Mouse (Mus musculus) spleen, adult 2 months (tissue): ENCODE results near the gene Rad9b.

Experiments used
- CTCF ChIP-seq: fragments of 200-500 bp; IDR thresholded peaks from 2 replicates; pipeline ENCODE4 v1.5.1; 2011; ENCODE audit warnings: mild to moderate bottlenecking, inconsistent platforms; ENCODE audit not compliant: insufficient read depth, insufficient read length, insufficient replicate concordance; ENCODE audit errors: extremely low read depth
- POLR2A ChIP-seq: fragments of 200-500 bp; IDR thresholded peaks from 2 replicates; pipeline ENCODE4 v1.6.1; 2011; ENCODE audit warnings: low read depth, low read length, inconsistent platforms

- TF ChIP-seq CTCF (no peak), POLR2A (no peak)
Measured at GRCm38 (mm10) chr5:122396791-122397190, 42.8 kb upstream of the Rad9b start.
